Mouse (Mus musculus) MEL (cell line): ENCODE results near the gene Lrch4.

Experiments used
- CTCF ChIP-seq, 3 experiments: IDR thresholded peaks in 2 of 3; conservative IDR thresholded peaks in 1 of 3; 2 replicates each; pipeline ENCODE4 v1.5.1; 2011 to 2012; ENCODE audit warnings: low read length in 3 of 3, low read depth in 2 of 3, mild to moderate bottlenecking in 2 of 3, improper control_type of control experiment in 1 of 3, inconsistent platforms in 1 of 3, mixed read lengths in 1 of 3, moderate library complexity in 1 of 3; ENCODE audit not compliant: control insufficient read depth in 1 of 3, insufficient read depth in 1 of 3, poor library complexity in 1 of 3, severe bottlenecking in 1 of 3
- HCFC1 ChIP-seq: IDR thresholded peaks from 2 replicates; pipeline ENCODE4 v1.6.1; 2012; ENCODE audit warnings: low read depth, mild to moderate bottlenecking, inconsistent platforms, low read length, improper control_type of control experiment, moderate library complexity
- JUND ChIP-seq: IDR thresholded peaks from 2 replicates; pipeline ENCODE4 v1.6.1; 2011; ENCODE audit warnings: low read depth, mild to moderate bottlenecking, improper control_type of control experiment, low read length
- MAFK ChIP-seq: IDR thresholded peaks from 2 replicates; pipeline ENCODE4 v1.6.1; 2011; ENCODE audit warnings: low read depth, mild to moderate bottlenecking, low read length, improper control_type of control experiment, borderline replicate concordance
- POLR2A ChIP-seq, 2 experiments: IDR thresholded peaks; 2 replicates each; pipeline ENCODE4 v1.6.1; 2011 to 2012; ENCODE audit warnings: low read length in 2 of 2, mild to moderate bottlenecking in 2 of 2, control low read depth in 1 of 2, improper control_type of control experiment in 1 of 2, low read depth in 1 of 2, moderate library complexity in 1 of 2; ENCODE audit not compliant: control insufficient read depth in 1 of 2, insufficient read depth in 1 of 2, poor library complexity in 1 of 2
- TAL1 ChIP-seq: IDR thresholded peaks from 2 replicates; pipeline ENCODE4 v1.6.1; 2012; ENCODE audit warnings: mild to moderate bottlenecking, inconsistent platforms, low read length, moderate library complexity, mixed read lengths
- USF2 ChIP-seq, 2 experiments: IDR thresholded peaks; 2 replicates each; pipeline ENCODE4 v1.6.1; 2011 to 2012; ENCODE audit warnings: improper control_type of control experiment in 2 of 2, low read length in 2 of 2, borderline replicate concordance in 1 of 2, inconsistent platforms in 1 of 2, low read depth in 1 of 2, mild to moderate bottlenecking in 1 of 2; ENCODE audit not compliant: insufficient read depth in 1 of 2

GRCm38 (mm10) chr5:137627991-137628390, 930 bp upstream of the Lrch4 start:
- no peak; a peak in 1 of 6 replicates for TF ChIP-seq CTCF (IDR thresholded peaks at IDR 0.05 in 2 of 3, conservative IDR thresholded peaks at IDR 0.05 in 1 of 3; ENCODE audit: control insufficient read depth in 1 of 3, insufficient read depth in 1 of 3, low read depth in 2 of 3, low read length in 3 of 3, poor library complexity in 1 of 3, severe bottlenecking in 1 of 3)
- TF ChIP-seq TAL1, result no peak
- TF ChIP-seq USF2 (IDR thresholded peaks at IDR 0.05; ENCODE audit: borderline replicate concordance in 1 of 2, insufficient read depth in 1 of 2, low read depth in 1 of 2, low read length in 2 of 2), result no peak
- TF ChIP-seq MAFK, result no peak
- TF ChIP-seq JUND, result no peak
- no peak for TF ChIP-seq HCFC1
- TF ChIP-seq POLR2A (IDR thresholded peaks at IDR 0.05; ENCODE audit: control insufficient read depth in 1 of 2, insufficient read depth in 1 of 2, low read depth in 1 of 2, low read length in 2 of 2, poor library complexity in 1 of 2), result no peak
